Mouse (Mus musculus): ENCODE results near the gene Gm17018.

The Gm17018 gene

DNA sequence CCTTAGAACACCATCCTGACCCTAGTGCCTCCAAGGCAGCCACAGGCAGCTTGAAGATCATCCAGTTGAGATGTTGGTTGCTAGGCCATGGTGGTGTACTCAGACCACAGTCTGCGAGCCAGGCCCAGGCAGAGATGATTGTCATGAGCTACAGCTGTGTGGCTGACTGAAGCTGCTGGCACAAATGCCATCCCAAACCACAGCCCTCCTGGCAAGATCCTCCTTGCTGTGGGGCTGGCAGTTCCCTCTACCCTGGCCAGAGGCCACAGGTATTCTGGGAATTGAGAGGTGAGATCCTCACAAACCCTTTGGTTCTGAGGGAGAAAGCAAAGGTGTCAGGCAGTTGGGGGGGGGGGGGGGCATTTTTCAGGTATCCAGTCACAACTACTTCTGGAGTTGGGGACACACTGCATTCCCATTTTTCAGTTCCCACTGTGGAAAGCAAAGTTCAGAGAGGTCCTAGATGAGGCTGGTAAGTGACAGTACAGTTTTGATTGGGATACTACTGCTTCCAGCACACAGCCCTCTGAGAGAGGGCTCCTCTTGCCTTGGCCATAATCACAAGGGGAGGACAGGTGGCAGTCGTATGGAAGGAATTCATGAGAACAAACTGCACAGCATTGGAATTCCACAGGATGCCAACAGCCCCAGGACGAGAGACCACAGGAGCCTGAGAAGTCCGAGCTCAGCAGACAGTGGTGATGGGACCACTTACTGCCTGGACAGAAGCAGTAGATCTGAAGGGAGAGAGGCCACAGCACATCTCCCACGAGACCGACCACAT is 27.3 kb downstream of the Gm17018 start:
- in situ Hi-C loops (cut with MboI, MseI), result no loop called here

DNA sequence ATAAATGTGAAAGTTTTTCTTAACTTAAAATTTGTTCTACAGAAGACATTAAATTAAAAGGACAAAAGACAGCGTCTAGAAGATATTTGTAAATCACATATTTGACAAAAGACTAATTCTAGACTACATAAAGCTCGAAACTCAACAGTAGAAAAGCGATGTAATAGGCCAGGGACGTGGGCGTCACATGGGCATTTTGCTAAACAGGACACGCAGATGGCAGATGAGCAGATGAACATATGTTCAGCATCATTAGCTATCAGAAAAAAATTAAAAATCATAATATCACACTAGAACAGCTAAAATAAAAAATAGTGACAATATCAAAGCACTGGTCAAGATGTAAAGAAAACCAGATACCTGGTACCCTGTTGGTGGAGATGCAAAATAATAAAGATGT is 29.3 kb downstream of the Gm17018 start:
- in situ Hi-C loops (cut with MboI, MseI), result no loop called here

DNA sequence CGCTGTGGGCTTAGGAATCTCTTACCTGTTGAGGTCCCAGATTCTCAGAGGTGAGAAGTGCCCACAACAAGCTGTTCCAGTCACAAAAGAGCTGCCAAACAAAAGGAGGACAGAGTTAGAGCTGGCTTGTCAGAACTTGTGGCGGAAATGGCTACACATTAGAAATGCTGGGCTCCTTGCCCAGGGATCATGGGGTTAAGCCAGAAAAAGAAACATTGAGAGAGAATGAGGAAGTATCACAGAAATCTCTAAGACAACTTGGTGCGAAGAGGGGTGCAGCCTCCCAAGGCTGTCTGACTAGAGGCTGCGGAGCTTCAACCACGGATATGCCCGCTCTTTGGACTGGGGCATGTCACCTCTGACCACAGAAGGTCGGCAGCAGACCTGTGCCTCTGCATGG is 31.3 kb downstream of the Gm17018 start:
- in situ Hi-C loops (cut with MboI, MseI), result no loop called here

DNA sequence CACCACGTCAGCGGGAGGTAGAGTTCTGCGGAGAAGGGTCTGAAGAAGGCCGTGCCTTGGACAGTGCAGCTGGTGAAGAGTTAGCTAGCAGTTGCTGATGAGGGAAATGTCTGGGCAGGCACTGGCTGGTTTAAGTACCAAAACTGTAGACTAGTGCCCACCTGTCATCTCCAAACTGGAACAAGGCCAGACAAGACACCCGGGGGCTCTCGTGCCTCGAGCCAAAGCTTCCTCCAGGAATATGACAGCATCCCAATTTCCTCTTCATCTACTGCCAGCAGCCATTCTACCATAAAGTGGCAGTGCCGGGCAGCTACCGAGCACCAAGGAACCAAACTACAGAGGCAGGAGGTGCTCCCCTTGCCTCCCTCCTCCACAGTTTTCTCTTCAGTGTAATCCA is 32.5 kb downstream of the Gm17018 start:
- in situ Hi-C loops (cut with MboI, MseI), result no loop called here

DNA sequence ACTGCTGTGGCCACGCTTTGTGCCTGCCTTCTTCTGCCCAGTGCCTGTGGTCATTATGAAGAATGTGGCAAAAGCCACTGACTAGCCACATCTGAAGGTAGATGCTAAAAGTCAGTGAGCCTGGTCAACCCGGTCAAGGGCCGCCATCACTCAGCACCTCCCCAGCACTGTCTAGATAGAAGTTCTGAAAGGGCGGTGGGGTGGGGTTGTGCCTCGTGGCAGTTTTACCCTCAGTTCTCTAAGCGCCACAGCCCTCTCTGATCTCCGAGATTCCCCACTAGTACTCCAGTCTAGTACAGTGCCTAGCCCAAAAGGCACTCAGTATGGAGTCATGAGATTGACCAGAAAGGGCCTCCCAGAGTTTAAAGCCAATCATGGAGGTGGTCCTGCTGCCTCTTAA is 33.7 kb downstream of the Gm17018 start:
- in situ Hi-C loops (cut with MboI, MseI), result no loop called here

DNA sequence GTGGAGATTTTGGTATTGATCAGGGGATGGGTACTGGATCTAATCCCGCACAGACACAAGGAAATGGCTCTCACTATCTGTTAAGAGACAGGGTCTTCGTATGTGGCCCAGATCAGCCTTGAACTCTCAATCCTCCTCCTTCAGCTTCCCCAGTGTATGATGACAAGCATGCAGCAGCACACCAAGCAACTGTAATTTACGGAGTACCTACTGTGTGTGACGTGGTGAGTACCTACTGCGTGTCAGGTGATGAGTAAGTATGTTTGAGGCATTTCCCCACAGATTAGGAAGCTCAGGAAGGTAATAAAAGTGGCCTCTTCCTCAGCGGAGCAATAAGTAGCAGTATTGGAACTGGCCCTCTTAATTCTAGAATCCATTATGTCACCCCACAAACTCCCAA is 35.1 kb downstream of the Gm17018 start:
- in situ Hi-C loops (cut with MboI, MseI), result no loop called here

DNA sequence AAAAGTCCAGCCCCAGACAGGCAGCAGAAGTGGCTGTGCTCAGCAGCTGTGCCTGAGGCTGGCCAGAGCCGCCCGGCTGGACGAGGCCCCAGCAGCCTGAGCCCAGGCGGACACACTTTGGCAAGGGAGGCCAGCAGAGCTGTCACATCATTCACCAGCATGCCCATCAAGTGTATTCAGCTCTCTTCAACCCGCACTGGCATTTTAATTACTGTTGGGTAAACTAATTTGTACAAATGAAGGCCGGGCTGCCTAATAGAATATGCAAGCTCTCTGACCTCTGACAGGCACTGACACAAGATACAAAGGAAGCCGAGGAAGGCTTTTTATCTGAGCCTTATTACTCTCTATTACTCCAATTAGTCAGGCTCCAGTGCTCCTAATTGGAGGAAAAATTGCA is 35.6 kb downstream of the Gm17018 start:
- in situ Hi-C loops (cut with MboI, MseI), result no loop called here

DNA sequence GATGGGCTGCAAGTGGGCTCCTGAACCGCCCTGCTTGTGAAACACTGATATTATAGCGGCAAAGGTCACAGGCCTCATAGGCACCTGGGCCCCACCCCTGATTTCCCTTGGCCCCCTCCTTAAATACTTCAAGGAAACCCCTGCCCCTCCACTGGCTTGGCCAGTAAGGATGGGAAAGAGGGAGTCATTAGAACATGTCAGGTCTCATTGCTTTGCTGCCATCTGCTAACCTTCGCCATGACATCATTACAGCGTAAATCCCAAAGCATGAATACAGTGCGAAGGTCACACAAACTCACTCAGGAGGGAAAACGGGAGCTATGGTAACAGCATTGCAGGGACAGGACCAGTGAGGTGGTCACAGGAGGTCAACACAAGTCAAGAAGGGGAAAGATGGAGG is 36.0 kb downstream of the Gm17018 start:
- in situ Hi-C loops (cut with MboI, MseI), result no loop called here

DNA sequence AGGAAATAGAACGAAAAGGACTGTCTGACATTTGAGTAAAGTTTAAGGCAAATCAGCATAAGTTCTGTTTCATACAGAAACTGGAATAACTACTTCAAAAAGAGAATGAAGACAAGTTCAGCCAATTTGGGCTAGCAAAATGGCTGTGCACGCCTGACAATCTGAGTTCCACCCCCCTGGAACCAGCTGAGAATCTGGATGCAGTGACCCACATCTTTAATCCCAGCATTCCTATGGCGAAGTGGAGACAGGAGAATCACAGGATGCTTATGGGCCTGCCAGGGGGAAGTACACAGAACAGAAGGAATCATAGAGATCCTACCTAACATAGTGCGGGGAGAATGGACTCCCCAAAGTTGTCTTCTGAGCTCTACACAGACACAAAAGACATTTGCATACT is 36.7 kb downstream of the Gm17018 start:
- in situ Hi-C loops (cut with MboI, MseI), result no loop called here

DNA sequence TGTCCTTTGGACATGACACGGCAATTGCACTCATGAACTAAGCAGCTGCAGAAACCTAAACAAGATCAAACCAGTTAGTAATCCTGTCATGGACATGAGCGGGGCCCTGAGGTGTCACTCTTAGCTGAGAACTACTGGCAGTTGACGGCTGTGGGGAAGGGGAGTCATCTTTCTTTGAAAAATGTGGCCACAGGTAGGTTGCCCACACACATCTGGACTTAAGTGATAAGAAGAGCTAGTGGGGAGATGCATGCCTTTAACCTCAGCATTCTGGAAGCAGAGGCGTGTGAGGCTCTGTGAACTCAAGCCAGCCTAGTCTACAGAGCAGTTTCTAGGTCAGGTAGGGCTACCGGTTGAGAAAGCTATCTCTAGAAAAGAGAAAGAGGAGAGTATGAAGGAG is 42.2 kb downstream of the Gm17018 start:
- in situ Hi-C loops (cut with MboI, MseI), result no loop called here

DNA sequence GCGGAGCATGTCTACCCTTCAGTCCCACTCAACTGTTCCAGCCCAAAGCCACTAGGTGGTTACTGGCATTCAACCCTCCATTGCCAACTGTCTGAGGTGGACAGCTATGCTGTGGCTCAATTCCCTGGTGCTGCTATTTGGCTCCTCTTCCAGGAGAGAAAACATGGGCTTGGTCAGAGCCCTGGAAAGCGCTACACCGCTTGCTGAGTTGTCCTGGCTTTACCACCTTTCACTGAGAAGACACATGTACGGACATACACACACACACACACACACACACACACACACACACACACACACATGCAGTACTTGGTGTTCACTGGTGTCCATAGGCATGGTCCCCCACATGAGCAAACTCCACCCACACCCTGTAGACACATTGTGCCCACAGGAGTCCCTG is 46.3 kb downstream of the Gm17018 start:
- in situ Hi-C loops (cut with MboI, MseI), result no loop called here

DNA sequence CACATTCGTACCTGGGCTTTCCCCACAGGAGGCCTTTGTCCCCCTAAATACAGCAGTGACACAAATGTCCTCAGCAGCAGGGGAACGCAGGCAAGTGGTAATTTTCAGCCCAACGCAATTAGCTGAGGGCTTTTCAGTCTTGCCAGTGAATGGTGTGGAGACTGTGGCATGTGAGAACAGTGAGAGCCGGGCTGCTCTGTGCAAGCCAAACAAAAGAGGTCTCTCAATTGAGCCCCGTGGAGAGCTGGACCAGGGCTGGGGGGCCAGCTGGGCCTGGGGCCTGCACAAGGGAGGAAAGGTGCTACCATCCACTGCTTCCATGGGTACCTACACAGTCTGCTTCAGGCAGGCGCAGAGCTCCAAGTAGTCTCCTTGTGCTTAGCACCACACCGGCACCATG is 47.1 kb downstream of the Gm17018 start:
- in situ Hi-C loops (cut with MboI, MseI), result no loop called here

DNA sequence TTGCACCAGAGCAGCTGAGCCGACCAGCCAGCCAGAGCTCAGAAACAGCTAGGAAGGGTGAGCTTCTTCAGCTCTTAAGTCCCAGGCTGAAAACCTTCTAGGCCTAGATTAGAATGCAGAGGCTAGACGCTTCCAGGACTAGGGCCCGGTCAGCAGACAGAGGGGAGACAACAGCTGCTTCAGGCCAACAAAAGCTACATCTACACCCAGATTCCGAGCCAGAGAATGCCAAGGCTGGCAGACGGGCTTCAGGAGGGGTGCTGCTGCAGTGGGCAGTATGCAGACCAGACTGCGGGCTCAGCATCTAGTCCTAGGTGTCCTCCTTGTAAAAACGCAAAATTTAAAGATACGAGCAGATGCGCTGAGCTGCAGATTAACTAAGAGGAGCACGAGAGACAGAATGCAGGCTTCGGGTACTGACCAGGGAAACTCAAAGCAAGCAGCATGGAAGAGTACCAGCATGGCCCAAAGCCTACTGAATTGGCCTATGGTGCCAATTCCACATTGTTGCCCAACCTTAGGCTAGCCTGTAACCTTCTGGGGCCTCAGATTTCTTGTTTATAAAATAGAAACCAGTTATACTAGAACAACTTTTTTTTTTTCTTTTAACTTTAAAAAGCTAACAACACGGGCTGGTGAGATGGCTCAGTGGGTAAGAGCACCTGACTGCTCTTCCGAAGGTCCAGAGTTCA is 48.4 kb downstream of the Gm17018 start:
- in situ Hi-C loops (cut with MboI, MseI), result no loop called here

DNA sequence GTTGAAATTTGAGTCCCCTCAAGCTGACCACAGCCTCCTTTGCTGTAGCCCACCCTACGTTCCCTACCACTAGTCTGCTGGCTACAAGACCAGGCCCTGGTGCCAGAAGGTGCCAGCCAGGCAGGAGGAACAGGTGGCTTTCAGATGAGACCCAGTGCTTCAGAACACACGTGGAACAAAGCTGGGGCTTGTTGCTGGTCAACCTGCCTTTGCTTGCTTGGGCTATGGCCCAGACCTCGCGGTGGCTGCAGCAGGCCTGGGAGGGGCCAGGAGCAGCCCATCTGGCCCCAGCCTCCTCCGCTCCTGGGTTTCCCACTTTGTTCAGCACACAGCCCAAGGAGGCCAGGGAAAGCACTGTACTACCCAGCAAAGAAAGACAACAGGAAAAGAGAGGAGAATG is 50.4 kb downstream of the Gm17018 start:
- in situ Hi-C loops (cut with MboI, MseI), result loop anchor here (10.0 kb wide), 1 partner anchor 1114 kb away; no protein-coding TSS in a partner anchor

DNA sequence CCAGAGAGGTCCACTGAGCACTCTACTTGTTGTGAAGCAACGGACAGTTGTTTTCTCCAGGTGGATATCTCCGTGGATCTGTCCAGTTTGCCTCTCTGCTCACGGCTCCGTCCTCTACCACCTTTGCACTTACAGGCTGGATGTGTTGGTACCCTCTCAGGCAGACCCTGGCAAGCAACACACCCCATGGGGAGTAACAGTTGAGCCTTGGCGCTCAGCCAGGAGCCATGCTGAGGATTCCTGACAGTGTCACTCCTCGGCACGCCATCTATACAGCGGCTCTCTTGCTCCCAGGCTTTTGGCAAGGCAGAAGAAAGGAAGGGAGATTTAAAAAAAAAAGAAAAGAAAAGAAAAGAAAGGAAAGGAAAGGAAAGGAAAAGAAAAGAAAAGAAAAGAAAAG is 54.0 kb downstream of the Gm17018 start:
- in situ Hi-C loops (cut with MboI, MseI), result loop anchor here (10.0 kb wide), 1 partner anchor 1110 kb away; no protein-coding TSS in a partner anchor

DNA sequence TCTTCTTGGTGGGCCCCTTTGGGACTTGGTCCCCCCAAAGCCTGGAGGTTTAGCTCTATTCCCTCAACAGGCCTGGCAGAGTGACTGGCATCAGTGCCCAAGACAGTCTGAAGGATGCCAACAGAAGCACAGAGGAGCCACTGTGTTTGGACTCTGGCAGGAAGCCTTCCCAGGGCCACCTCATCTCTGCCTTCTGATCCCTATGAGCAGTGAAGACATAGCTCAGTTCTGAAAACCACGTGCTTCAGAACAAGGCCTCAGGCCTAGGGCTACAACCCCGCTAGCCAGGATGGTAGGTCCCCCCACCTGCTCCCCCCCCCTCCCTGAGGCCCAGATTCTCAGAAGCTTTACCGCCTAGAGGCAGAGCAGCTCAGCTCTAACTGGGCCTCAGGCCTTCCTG is 54.5 kb downstream of the Gm17018 start:
- in situ Hi-C loops (cut with MboI, MseI), result loop anchor here (10.0 kb wide), 1 partner anchor 1110 kb away; no protein-coding TSS in a partner anchor

DNA sequence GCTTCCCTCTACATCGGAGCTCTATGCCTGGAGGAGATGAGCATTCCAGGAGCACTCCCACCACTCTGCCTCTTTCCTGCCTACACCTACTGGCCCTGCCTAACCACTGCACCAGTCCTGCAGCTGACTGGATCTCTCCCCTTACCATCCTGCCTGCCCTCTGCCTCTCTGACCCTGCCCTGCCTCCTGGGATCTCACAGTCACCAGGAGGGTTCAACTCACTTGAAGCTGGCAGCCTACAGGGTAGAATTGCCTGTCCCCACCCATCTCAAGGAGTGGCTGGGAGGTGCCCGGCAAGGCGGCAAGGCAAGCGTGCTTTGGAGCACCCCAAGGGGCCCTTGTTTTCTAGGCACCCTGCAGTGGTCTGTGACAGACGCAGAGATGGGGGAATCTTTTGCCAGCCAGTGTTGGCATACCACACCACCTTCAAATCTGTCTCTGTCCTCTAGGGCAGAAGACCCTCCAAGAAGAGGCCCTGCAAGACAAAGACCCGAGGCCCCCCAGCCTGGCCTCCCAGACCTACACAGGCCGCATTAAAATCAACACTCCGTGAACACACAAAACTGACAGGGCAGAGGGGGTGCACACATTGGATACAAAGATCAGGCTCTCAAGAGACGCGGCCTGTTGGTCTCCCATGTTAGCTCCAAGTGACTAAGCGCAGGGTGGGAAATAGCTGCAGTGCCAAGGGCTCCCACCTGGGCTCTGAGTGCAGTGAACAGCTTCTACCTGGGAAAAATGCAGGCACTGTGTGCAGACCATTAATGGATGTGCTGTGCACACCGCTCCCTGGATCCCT is 55.2 kb downstream of the Gm17018 start:
- in situ Hi-C loops (cut with MboI, MseI), result loop anchor here (10.0 kb wide), 1 partner anchor 1109 kb away; no protein-coding TSS in a partner anchor

DNA sequence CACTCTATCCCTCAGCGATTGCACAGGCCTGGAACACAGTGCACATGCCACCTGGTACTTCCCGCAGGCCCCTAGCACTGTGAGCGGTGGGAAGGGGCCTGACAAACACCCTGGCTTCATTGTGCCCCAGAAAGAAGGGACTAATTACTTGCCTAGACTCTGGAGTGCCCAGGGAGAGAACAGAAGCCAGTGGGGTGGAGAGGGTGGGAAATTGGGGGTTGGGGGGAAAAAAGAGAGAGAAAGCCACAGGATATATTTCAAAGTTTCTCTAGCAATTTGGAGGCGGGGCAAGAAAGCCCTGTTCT is 55.8 kb downstream of the Gm17018 start:
- in situ Hi-C loops (cut with MboI, MseI), result loop anchor here (10.0 kb wide), 1 partner anchor 1109 kb away; no protein-coding TSS in a partner anchor

DNA sequence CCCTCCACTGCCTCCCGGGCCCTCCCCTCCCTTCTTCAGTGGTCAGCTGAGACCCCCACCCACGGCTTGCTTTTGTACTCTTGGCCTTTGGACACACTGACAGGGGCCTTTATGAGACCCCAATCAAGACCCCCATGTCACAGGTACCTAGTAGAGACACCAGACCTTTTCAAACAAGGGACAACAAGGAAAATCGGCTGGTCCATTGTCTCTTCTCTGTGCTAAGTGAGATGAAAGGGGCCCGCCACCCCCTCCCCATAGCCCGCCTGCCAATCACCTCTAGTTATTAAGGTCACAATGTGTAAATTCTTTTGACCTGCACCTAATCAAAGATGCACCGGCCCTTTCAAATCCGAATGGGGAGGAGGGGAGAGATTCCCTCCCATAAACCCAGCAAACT is 56.3 kb downstream of the Gm17018 start:
- in situ Hi-C loops (cut with MboI, MseI), result loop anchor here (10.0 kb wide), 1 partner anchor 1108 kb away; no protein-coding TSS in a partner anchor

DNA sequence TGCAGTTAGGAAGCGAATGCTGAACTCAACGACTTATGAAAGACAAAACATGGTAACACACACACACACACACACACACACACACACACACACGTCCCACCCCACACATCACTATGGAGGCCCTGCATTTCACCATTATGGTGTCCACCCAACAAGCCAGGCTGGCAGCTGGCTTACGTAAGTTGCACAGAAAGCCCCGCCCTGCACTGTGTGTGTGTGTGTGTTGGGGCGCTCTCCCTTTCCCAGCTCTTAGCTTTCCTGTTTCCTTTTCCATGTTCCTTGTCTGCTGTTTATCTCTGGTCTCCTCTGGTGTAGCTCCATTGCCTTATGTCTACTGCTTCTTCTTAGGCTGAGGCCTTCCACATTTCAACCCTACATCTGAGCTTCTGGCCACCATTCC is 57.8 kb downstream of the Gm17018 start:
- in situ Hi-C loops (cut with MboI, MseI), result loop anchor here (10.0 kb wide), 1 partner anchor 1107 kb away; no protein-coding TSS in a partner anchor

DNA sequence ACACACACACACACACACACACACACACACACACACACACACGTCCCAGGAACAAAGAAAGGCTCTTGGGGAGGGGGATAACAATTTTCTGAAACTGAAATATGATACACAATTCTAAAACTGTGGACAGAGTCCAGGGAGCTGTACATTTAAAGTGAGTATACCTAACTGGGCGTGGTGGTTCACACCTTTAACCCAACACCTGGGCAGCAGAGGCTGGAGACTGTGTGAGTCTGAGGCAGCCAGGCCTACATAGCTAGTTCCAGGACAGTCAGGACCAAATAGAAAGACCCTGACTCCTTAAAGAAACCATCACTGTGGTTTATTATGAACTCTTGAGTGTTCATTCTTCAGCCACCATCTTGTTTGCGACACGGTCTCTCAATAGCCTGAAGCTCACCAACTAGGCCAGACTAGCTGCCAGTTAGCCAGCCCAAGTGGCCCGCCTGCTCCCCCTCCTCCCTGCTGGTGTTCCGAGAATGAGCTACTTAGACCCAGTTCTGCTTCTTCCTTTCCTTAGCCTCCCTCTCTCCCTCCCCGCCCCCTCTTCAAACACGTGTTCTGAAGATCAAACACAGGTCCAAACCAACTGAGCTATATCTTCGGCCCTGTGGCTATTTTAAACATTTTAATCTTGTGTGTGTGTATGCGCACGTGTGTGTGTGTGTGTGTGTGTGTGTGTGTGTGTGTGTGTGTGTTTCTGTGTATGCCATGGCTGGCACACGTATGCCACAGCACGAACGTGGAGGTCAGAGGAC is 59.5 kb downstream of the Gm17018 start:
- in situ Hi-C loops (cut with MboI, MseI), result loop anchor here (10.0 kb wide), 1 partner anchor 1105 kb away; no protein-coding TSS in a partner anchor
